Mouse (Mus musculus) MN1 (cell line): ENCODE results near the gene Ccn5.

Experiments used
- DNase-seq: peaks from one replicate; pipeline ENCODE4 v3.0.0-alpha.2; 2016; ENCODE audit warnings: low spot score

The Ccn5 gene

DNA sequence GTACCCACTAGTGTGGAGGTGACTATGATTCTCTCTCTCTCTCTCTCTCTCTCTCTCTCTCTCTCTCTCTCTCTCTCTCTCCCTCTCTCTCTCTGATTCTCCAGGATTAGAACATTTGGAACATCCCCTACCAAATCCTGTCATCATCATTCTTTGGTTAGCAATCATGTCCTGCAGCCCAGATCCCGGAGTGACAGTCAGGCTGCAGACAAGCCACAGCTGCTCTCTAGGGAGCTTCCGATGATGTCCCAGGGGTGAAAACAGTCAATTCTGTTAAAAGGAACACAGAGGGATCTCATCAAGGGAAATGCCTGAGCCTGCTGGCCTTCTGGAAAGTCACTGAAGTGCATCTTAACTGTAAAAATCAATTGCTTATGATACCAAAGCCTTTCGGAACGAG, 21.4 kb downstream of the Ccn5 start:
- DNase-seq: peak; percentile 30

DNA sequence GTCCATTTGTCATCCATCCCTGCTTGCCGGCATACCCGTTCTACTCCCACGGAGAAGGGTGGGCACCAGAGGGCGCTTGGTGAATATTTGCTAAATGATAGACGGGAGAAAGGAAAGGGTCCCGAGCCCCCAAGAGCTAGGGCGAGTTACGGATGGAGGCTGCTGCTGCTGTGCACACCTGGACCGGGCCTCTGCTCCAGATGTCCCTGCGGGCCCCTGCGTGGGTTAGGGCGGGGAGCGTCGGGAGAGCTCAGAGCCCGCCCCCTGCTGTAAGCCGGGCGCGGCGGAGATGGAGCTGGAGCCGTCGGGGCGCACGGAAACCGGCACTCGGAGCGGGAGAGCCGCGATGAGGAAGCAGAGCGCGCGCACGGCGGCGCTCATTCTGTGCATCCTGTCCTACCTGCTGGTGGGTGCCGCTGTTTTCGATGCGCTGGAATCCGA, 32.8 kb downstream of the Ccn5 start, which contains the start of gene Kcnk15:
Gene Kcnk15, plus strand, starts transcription at position 191 of the 441 bp plus-strand sequence.
- no peak for DNase-seq

DNA sequence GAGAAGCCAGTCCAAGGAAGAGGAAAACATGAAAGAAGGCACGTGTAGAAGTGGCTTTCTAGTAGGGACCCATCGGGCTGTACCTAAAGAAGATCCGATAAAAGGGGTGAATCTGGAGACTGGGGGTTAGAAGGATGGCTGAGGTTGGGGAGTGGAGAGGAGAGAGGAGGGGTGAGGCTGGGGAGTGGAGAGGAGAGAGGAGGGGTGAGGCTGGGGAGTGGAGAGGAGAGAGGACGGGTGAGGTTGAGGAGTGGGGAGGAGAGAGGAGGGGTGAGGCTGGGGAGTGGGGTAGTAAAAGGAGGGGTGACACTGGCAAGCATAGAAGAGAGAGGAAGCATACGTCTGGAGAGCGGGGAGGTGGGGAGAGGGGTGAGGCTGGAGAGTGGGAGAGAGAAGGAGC, 36.6 kb downstream of the Ccn5 start:
- no peak for DNase-seq

DNA sequence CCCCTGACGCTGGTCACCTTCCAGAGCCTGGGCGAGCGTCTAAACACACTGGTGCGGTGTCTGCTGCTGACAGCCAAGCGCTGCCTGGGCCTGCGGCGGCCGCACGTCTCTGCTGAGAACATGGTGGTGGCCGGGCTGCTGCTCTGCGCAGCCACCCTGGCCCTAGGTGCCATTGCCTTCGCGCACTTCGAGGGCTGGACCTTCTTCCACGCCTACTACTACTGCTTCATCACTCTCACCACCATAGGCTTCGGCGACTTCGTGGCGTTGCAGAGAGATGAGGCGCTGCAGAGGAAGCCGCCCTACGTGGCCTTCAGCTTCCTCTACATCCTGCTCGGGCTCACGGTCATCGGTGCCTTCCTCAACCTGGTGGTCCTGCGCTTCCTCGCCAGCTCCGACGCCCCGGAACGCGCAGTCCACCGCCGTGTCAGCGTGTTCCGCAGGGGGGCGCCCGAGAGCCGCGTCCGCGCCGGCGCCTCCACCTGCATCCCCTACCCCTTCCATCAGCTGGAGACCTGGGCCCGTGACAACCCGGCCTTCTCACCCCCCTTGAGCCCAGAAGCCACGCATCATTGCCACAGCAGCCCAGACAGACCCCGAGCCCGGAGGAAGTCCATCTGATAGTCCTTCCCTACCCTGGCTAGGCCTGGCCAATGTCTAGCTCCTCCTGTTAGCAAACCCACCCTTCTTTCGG, 37.7 kb downstream of the Ccn5 start:
- no peak for DNase-seq

- no peak for DNase-seq
Observed at GRCm38 (mm10) chr2:163865311-163865710, 44.6 kb downstream of the Ccn5 start.

DNA sequence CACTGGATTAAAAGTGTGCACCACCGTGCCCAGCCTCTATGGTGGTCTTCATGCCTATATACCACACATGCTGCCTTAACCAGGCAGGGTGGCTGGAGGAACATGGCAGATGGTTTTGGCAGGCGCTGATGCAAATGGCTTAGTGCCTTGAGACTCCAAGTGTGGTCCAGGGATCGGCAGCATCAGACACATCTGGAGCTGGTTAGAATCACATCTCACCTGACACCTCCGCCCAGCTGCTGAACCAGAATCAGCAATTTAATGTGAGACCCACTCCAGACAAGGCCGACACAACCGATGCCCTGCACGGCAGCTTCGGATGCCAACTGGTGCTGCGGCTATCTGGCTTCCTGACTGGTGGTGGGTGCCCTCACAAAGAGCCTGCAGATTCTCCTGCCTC, 45.4 kb downstream of the Ccn5 start:
- DNase-seq: no peak

GRCm38 (mm10) chr2:163869783-163870182, 49.1 kb downstream of the Ccn5 start:
- DNase-seq: peak; percentile 80

- no peak for DNase-seq
Observed at GRCm38 (mm10) chr2:163871266-163871665, 50.6 kb downstream of the Ccn5 start.

DNA sequence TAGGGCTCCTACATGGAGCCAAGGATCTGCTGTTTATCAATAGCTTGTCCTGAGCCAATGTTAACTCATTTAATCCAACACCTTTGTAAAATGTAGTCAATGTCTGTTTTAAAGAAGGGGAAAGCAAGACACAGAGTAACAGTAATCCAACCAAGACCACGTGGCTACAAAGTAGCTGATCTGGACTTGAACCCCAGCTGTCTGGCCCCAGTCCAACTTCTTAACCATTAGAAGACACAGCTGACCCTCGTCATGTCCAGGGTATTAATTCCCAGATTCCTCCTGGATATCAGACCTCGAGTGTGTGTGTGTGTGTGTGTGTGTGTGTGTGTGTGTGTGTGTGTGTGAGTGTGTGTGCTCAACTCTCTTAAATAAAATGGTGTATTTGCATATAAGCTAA, 51.2 kb downstream of the Ccn5 start:
- DNase-seq: no peak

DNA sequence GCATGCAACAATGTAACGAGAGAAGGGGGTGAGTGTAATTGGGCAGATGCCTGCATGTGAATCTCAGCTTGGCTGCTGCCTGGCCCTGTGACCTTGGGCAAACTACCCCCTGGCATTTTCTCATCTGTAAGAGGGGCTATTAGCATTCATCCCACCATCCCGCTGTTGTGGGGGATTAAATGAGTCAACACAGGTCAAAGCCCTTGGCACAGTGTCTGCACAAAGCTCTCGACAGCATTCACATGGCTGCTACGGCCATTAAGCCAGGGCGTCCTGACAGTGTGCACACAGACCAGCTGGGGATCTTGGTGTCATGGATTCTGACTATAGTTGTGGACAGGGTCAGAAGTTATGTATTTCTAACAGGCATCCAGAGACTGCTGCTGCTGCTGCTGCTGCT, 54.2 kb downstream of the Ccn5 start:
- no peak for DNase-seq

DNA sequence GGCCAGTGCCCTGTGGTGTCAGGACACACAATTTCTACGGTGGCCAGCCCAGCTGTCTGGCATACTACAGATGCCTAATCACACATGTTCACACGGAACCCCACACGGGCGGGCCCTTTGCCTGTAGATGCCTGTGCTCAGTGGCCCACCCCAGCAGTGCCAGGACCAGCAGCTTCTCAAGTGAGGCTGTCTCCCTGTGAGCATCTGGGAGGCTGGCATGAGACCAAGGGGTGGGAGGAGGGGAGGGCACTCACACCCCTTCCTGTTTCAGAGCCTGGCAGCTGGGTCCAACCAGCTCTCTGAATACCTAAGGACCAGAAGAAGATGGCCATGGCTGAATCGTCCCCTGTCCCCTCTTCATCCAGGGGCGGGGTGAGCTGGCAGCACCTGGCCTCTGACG, 54.8 kb downstream of the Ccn5 start:
- peak; percentile 88 for DNase-seq

DNA sequence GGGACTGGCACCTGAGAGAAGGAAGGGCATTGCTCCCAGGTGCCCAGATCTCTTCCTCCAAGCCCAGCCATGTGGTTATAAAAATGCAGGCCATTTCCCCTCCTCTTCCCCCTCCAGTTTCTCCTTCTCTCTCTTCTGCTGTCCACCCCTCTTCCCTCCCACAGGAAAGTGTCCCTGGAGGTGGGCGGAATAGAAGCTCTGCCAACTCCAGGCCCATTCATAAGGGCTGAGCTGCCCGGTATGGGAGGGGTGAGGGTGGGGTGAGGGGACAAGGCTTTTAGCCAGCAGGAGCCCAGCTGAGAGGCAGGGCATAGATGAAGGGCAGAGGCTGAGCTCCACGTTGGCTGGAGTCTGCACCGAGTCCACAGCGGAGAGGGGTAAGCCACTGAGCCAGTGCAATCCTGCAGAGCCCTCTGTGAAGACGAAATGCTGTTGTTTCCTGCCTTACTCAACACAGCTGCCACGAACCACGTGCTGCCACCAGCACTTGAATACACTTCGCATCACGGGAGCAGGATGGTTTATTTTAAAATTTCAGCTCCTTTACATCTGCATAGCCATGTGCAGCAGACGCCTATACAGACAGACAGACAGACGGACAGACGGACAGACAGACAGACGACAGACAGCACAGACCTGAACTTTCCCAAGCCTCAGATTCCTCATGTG, 56.3 kb downstream of the Ccn5 start:
- peak; percentile 51 for DNase-seq

DNA sequence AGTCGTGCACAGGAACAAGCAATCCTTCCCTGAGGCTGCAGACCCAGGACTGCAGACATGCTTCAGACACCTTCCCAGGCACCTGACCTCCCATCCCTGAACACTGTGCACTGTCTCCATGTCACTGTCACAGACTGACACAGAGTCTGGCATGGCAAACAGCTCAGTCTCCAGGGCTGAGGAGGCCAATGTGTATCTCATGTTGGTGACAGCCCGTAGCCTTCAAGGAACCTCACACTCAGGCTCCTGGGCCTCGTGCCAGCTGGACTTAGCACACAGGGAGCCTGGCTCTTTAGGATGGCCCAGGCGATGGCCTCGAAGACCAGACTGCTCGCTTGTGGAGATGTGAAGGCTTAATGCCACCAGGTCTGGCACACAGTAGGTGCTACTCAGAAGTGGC, 60.2 kb downstream of the Ccn5 start:
- peak; percentile 75 for DNase-seq
